Mouse (Mus musculus): ENCODE results near the gene Lcn11. TPM values are rescaled to one million over a fixed set of nuclear protein-coding genes. Genes with fewer than 3 reads are reported as not detected.
"Not testable (repeated sequence)": the region's sequence is repeated elsewhere in the genome, so short reads cannot be mapped to it uniquely, and the experiment has no call there.

Gene Lcn11
- total RNA-seq (2015) (not detected in 2 replicates), total RNA-seq (2017) (not detected in 2 replicates)

DNA sequence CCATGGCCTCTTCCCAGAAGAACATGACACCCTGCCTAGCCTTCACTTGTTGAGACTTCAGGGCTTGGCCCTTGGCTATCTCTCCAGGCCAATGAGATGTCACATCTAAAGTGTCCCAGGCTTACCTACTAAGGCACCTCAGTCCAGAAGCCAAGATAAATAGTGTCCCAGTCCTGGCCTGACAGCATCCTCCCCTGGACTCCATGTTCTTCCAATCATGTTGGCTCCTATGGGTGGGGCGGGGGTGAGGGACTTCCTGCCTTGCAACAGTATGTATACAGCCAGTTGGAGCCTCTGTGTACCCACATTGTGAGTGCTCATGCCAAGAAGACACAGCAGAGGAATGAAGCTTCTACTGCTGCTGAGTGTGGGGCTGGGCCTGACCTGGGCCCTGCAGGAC is at the start of gene Lcn11:
Gene Lcn11 (plus strand): TSS at position 301 of the 400 bp plus-strand sequence.
- ATAC-seq (ENCODE audit: poor library complexity, severe bottlenecking): no peak

DNA sequence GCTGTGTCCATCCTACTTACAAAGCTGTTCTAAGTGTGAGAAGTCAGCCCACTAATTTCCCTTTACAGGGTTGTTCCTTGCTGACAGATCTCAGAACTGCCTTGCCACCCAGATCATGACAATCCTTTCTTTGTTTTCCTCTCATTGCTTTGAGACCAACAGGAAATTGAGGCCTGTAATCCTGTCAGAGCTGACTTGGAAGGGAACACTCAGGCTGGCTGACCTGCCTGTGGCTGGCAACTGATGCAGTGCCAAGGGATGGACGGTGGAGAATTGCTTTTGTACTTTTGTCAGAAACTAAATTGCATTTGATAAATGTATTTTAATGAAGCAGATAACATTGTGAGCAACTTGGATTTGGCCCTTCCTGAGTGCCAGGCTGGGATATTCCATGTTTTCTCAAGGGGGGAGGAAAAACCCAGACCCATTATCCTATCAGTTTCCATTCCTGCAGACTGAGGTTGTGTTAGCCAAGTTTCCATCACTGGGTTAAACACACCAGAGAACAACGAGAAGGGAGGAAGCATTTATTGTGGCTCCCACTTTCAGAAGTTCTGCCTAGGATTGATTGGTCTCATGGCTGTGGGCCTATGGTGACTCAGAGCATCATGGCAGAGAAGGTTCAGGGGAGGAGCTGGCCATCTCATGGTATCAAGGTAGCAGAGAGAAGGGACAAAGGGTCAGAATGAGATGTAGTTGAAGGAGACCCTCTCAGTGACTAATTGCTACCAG is 43.5 kb upstream of the Lcn11 start:
- no peak for ATAC-seq (ENCODE audit: poor library complexity, severe bottlenecking)

DNA sequence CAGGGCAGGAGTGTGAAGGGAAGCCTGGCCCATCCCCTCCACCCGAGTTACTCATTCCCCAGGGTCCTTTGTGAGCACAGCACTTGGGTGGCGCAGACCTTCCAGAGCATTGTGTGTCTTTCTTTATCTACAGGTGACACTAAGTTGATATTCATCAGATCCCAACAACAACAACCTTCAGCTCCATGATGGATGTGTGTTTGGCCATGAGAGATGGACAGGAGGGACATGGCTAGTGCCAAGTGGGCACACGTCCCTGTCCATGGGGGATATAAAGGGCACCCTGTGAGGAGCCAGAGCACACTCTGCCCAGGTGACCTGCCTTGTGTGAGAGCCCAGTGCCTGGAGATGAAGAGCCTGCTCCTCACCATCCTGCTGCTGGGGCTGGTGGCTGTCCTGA is 40.1 kb upstream of the Lcn11 start, which contains the start of gene Obp2b:
Gene Obp2b (plus strand): TSS at position 301 of the 400 bp plus-strand sequence.
- not testable (repeated sequence) for ATAC-seq (ENCODE audit: poor library complexity, severe bottlenecking)

DNA sequence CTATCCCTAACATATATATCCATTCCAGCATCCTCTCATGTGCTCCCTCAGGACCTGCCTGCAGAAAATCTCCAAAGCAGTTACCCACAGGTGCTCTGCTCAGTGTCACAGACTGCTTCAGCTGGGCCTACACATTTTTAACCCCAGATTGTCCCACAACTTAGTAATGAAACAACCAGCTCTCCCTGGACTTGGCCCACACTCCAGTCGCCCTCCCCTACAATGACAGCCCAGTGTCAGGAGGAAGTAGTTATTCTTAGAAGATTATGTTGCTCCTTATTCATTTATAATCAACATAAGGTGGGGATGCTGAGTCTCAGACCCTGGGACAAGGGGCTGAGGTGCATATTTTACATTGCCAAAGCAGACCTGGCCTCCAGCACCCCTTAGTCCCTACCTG is 35.1 kb upstream of the Lcn11 start:
- ATAC-seq (ENCODE audit: poor library complexity, severe bottlenecking): no peak

DNA sequence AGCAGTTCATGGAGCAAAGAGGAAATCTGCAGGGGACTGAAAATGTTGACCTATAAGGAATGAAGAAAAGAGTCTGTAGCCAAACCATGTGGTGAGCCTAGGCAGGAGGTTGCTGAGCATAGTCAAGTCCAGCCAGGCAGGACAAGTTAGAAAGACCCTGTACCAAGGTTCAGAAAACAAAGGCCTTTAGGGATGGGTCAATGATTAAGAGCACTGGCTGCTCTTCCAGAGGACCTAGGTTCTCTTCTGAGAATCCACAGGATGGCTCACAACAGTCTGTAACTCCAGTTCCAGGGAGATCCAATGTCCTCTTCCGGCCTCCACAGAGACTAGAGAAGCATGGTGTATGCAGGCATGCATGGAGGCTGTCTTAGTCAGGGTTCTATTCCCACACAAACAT is 22.6 kb upstream of the Lcn11 start:
- ATAC-seq (ENCODE audit: poor library complexity, severe bottlenecking): no peak

DNA sequence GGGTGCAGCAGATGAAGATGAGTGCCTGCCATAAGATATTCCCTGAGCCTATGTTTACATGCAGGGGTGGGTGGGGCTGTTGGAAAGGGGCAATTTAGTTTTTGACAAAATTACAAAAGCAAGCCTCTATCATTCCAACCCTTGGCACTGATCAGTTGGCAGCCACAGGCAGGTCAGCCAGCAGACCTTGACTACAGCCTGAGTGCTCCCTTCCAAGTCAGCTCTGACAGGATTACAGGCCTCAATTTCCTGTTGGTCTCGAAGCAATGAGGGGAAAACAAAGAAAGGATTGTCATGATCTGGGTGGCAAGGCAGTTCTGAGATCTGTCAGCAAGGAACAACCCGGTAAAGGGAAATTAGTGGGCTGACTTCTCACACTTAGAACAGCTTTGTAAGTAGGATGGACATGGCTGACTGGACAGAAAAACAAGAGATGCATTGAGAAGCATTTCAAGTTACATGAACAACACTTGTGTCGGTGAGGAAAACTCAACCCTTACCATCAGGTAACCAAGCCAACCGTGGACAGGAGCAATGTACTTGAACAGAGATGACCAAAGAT is 18.7 kb upstream of the Lcn11 start:
- ATAC-seq (ENCODE audit: poor library complexity, severe bottlenecking): no peak

DNA sequence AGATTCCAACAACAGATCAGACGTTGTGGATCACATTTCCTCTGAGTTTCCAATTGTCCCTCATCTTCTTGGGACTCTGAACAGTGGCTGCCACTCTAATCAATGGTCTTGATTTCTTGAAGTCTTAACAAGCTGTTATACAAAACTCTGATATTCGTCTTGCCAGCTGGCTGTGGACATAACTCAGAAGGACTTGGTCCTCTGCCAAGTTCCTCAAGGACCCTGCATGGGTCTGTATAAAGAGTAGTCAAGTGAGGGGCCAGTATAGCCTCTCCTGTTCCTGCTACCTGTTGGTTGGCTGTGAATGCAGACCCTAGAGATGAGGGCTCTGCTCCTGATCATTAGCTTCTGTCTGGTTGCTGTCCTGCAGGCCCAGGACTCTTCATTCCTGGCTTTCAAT is 11.5 kb upstream of the Lcn11 start, which contains the start of gene Lcn3:
Gene Lcn3 (plus strand): TSS at position 301 of the 400 bp plus-strand sequence.
- no peak for ATAC-seq (ENCODE audit: poor library complexity, severe bottlenecking)

DNA sequence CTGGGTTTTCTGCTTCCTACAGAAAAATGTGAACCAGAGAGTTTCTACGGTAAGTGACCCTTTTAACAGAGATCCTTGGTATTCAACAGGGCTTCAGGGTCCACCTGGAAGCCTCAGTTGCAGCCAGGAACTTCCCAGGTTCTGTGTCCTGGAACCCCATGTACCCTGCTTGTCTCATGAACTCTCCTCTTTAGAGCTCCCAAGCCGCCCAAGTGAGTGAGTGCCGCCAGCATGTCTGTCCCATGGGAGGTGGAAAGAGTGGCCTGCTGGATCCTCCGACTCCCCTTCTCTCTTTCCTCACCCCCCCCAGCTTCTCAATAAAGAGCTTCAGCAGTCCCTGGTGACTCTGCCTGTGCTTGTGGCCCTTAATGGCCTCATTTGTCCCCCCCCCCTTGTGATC is 9.1 kb upstream of the Lcn11 start:
- ATAC-seq (ENCODE audit: poor library complexity, severe bottlenecking): no peak

DNA sequence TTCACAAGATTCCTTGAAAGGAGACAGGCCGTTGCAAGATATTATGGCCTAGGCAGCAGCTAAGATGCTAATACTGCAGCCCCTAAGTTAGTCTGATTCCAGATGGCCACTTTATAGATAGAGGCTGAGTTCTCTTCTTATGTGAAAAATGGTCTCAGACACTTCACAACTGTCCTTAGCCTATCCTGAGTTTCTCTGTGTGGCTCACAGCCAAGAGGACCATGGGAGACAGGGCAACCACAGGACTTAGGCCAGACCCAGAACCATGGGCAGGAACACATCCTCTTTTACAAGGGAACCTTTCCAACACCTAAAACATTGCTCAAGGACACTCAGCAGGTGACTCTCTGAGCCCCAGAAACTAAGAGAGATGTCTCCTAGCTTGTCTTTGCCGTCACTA is 3.3 kb upstream of the Lcn11 start:
- no peak for ATAC-seq (ENCODE audit: poor library complexity, severe bottlenecking)

DNA sequence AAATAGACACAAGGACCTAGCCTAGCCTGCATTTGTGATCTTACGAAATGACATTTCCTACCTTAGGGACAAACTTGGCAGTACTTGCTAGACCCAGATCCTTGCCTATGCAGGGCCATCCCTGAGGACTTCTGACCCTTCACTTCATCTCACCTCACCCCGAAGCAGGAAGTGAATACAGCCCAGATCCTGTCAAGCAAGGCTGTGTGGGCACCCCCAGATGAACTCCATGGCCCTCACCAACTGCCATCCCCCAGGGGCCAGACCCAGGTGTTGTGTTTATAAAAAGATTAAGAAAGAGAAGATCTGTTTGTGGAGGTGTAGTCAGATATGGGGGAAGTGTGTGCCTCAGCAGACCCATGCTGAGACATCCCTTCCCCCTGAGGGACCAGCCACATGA is 2.2 kb upstream of the Lcn11 start:
- ATAC-seq (ENCODE audit: poor library complexity, severe bottlenecking): no peak

DNA sequence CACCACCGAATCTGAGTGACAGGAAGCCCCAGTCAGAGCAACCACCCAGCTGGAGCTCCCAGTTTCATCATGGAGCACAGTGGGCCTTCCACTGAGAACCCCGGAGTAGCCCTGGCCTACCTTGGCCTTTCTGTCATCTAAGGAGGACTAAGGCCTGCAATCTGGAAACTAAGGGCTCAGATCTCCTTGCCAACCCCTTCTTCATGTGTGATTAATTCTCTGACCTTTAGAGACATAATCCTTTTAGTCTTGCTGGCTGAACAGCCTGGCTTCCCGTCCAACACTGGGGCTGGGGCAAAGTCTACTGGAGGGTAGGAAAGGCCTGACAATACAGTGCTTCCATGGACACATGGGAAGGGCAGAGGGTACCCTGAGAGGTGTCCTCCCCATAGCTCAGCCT is 826 bp upstream of the Lcn11 start:
- no peak for ATAC-seq (ENCODE audit: poor library complexity, severe bottlenecking)

DNA sequence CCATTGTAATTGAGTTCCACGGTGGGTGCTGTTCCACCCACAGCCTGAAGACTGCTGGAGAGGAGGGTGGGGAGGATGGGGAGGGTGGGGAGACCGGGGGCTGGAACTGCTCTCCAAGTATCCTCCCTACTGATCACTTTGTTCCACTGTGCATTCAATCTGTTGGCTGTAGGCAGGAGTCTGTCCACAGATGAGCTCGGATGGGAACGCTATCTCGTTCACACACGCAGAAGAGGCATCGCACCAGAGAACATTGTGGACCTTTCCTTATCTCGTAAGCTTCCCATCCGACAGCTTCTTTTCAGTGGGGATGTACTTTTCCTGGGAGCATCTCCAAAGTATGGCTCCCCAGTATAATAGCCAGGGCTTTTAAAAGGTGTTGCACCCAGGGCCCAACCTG is 2.3 kb downstream of the Lcn11 start:
- no peak for ATAC-seq (ENCODE audit: poor library complexity, severe bottlenecking)

DNA sequence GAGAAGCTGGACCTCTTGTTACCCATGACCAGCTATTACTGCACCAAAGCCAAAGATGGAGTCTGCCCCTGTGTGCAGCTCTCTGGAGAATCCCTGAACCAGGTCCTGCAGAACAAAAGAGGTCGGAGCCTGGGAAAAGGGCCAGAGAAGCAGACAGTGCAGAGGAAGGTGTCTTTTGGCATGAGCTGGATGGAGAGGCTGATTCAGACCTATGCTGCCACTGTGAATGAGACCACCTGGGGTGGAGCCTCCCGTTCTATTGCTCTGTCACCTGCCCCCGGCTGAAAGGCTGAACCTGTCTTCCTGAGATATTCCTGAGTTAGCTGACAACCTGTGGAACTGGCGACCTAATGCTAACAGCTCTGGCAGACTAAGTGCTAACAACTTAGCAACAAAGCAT is 4.1 kb downstream of the Lcn11 start:
- no peak for ATAC-seq (ENCODE audit: poor library complexity, severe bottlenecking)

DNA sequence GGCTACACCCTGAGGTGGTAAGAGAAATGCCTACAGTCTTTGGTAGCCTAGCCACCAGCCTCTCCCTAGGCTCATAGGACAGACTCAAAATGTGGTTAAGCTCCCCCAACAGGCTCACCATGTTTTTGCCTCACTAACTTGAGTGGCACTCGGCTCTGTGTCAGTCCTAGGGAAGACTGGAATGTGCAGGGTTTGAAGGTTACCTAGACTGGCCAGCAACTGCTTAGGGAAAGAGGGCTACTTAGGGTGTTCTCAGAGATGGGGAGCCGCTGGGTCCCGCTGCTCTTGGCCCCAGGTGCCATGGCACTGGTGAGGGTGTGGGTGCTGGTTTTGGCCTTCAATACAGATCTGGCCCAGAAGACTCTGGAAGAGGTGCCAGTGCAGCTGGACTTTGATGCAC is 5.1 kb downstream of the Lcn11 start, which contains the start of gene Gm13539:
Gene Gm13539 (plus strand): TSS at position 301 of the 400 bp plus-strand sequence.
- ATAC-seq (ENCODE audit: poor library complexity, severe bottlenecking): no peak

DNA sequence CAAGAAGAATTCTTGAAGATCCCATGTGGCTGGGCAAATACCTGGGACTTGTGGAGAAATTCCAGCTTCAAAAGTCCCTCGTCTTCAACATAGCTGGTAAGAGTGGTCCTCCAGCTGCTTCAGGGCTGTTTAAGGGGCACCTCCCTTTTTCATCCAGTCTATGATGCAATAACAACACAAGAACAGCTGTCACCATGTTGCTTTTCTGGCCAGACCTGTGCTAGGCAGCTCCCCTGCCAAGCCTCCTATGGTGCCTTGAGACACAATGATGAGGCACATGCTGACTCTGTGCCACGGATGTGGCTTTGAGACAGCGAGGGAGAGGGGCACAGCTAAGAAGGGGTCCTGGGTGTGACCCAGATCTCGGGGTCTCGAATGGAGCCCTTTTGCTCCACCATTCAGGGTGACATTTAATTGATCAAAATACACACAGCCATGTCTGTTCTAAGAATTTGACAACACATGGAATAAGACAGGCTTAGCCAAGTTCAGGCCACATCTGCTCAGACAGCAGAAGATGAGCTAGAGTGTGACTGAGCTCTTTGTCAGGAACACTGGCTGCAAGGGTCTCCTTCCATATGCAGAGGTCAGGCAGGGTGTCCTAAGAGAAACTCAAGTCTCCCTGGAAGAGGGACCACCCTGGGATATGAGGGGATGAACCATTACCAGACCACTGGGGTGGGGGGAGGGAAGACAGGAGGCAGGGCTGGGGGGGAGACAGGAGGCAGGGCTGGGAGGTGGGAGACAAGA is 8.9 kb downstream of the Lcn11 start:
- ATAC-seq (ENCODE audit: poor library complexity, severe bottlenecking): no peak

DNA sequence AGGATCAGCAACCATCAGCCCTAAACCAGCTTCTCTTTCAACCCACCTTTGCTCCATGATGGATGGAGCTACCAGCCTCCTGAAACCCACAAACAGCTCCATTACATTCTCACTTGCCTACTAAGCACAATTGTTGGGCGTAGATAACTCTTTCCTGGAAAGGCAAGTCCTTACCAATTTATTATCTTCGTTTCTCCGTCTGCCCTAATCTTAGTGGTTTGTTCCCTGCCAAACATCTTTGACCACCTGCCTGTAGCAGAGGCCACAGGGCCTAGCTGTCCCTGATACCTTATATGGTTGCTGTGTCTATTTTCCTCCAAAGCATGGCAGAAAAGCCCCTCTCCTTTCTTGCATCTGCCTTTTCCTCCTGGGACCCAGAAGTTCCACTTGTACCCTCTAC is 12.3 kb downstream of the Lcn11 start:
- ATAC-seq (ENCODE audit: poor library complexity, severe bottlenecking): no peak

DNA sequence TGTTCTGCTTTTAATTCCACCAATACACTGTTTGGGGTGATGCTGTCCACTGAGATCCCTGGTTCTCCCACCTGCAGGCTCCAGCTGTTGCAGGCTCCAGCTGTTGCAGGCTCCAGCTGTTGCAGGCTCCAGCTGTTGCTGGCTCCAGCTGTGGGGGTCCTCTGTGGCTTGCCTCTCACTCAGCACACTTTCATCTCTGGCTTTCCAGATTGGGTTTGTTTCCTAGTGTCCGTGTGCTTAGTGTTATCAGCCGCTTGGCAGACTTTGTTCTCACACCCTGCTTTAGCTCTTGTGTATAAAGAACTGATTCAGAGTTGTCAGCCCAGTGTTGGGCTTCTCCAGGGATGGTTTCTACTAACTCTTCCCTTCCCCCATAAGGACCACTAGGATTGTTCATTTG is 20.8 kb downstream of the Lcn11 start:
- no peak for ATAC-seq (ENCODE audit: poor library complexity, severe bottlenecking)

DNA sequence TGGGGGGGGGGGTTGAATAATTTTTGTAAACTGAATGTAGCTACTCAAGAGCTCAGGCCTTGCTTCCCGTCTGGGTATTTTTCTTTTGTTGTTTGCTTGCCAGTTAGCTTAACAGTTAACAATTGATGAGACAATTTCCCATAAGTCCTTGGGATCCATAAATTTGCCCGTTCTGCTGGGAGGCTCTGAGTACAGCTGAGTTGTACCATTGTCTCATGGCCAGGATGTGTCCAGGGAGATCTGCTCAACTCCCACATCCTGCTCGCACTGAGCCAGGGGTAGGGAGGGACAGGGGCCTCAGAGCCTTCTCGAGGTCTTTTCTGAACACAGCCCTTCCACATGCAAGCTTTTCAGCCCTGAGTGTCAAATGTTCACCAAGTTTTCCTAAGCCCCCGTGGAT is 21.2 kb downstream of the Lcn11 start:
- no peak for ATAC-seq (ENCODE audit: poor library complexity, severe bottlenecking)

DNA sequence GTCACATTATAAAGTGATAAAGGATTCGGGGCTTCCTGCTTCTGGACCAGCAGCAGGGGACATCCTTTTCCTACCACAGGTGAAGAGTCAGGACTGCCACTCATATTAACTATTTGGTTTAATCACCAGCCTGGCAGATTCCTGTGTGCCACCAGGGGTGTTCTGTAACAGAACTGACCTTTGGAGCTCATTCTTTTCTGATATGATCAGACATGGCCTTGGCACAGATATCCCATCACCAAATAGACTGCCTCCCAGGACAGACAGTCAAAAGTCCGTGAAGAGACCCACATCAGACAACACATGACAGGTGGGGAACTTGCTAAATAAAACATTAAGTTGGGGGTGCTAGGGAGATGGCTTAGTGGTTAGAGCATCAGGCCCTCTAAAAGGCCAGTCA is 34.9 kb downstream of the Lcn11 start:
- ATAC-seq (ENCODE audit: poor library complexity, severe bottlenecking): no peak

DNA sequence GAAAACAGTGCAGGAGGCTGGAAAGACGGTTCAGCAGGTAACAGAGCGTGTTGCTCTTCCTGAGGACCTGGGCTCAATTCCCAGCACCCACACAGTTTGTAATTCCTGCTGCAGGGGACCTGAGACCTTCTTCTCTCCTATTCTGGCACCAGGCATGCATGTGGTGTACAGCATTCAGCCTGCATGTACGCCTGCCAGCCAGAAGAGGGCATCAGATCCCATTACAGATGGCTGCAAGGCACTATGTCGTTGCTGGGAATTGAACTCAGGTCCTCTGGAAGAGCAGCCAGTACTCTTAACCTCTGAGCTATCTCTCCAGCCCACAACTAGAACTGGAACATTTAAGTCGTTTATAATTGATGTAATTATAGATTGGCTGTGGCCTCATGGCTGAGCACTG is 36.5 kb downstream of the Lcn11 start:
- no peak for ATAC-seq (ENCODE audit: poor library complexity, severe bottlenecking)

DNA sequence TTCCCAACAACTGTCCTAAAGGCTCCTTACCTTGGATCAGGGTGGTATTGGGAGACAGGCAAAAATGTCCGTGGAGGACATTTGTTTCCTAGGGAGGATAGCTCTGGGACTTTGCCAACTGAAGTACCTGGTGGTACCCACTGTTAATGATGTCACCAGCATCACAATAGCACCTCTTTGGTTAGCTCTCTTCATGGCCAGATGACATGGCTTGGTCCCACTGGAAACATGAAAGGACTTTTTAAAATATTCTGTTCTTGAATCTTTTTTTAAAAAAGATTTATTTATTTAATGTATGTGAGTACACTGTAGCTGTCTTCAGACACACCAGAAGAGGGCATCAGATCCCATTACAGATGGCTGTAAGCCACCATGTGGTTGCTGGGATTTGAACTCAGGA is 38.9 kb downstream of the Lcn11 start, which contains the start of gene Glt6d1:
Gene Glt6d1 (minus strand): TSS at position 101 of the 400 bp plus-strand sequence.
- ATAC-seq (ENCODE audit: poor library complexity, severe bottlenecking): not testable (repeated sequence)

DNA sequence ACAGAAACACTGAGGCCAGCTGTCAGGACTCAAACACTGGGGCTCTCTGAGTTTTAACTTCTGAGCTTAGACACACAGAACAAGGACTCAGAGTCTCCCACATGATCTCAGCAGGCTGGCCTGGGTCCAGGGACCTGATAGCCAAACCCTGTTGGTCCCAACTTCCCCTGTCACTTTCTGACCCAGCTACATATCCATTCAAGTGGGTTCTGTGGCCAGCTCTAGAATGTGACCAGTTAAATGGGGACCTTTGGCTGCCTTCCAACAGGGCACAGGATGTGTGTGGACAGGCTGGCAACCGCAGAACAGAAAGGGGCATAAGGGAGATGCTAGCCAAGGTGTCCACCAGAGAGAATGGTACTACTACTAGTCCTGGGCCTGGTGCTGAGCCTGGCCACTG is 46.0 kb downstream of the Lcn11 start, which contains the start of gene Lcn9:
Gene Lcn9 (plus strand): TSS at position 348 of the 400 bp plus-strand sequence.
- no peak for ATAC-seq (ENCODE audit: poor library complexity, severe bottlenecking)

Data from megakaryocyte, adult 5-6 weeks (primary cell).